Mouse (Mus musculus) neutrophil, adult 65 days (primary cell): ENCODE measurements around the gene Trex1. TPM values are rescaled to one million over a fixed set of nuclear protein-coding genes. Genes with fewer than 3 reads are reported as not detected.

ENCODE experiments used
- total RNA-seq: library from RNA; stranded (reverse); gene quantifications from 2 replicates; pipeline ENCODE4 v1.2.4, GENCODE M21; 2023

Trex1 gene
- 24.9 and 35.0 TPM in 2 replicates for total RNA-seq

DNA sequence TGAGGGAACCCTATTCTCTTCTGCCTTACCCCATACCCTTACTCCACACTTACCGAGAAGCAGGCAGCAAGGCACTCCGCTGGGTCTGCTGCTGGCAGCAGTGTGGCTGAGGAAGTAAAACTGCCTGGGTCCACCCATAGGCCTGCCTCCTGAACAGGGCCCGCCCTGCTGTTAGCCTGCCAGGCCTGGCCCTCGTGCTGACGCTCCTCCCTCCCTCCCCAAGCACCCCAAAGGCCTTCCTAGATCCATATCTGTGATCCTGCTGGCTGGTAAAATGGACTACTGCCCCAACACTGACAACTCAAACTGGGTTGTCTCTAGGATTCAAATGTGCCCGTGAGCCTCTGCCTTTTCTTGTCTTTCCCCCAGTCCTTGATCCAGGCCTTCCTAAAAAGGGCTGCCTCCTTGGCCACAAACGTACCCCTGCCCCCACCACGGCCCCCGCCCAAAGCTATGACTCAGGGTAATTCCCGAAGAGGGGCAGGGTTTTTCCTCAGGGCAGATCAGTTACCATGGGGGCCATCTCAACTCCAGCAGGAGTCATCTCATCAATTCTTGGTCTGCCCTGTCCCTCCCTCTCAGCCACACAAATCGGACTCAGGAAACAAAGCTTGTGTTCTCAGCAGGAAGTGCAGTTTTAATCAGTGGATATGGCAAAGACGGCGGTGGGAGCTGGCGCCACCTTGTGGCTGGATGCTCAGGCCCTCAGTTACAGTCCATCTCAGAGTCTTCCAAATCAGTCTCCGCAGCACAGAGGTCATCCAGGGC lies at the start of gene Trex1:
Gene Trex1 (minus strand): TSS at position 599 of the 768 bp plus-strand sequence.

GRCm38 (mm10) chr9:109095137-109095982 lies 35.8 kb upstream of the Trex1 start, which contains the start of gene Plxnb1:
Plxnb1 (plus strand) TSS chr9:109095389.

DNA sequence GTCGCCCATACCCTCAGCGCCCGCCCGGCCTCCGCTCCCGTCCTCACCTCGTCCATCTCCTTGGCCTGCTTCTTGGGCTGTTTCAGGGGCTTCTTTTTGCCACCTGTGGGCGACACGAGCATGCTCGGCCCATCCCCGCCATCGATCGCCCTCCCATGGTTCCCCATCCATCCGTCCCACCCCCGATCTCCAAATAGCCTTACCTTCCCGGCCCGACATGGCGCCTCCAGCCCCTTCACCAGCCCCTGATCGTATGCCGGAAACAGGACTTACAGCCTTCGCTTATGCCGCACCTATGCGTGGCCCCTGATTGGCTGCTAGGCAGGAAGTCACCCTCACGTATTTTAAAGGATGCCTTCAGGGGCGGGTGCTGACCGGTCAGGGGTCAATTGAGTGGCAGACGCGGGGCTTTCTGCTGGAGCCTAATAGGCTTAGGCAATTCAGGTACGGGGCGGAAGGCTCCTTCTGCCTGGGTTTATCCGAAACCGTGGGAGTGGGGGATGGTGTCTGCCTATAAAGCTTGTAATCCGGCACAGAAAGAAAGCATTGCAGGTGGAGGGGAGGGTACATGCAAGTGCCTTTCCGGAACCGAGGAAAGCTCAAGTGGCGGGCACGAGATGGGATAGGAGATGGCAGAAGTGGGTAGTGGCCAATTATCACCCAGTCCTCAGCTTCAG lies 22.7 kb upstream of the Trex1 start, which contains the start of the genes Ccdc51 and Tma7:
Gene Ccdc51 (plus strand): TSS at position 370 of the 677 bp plus-strand sequence.
Gene Tma7 (minus strand): TSS at position 464 of the 677 bp plus-strand sequence.

GRCm38 (mm10) chr9:109073661-109074573 lies 14.4 kb upstream of the Trex1 start, which contains the start of gene Atrip:
Atrip (minus strand) TSS chr9:109074124.

GRCm38 (mm10) chr9:109038086-109038895 lies 21.2 kb downstream of the Trex1 start, which contains the start of gene Shisa5:
Shisa5 (plus strand) TSS chr9:109038565.

Other genes with a start within 250 kb of the Trex1 start
- 78.0 and 149 TPM in 2 replicates for gene Celsr3, start 233.4 kb downstream of the Trex1 start, total RNA-seq
- gene Slc26a6, start 206.5 kb downstream of the Trex1 start, total RNA-seq = 8.0 and 8.1 TPM in 2 replicates
- not detected in 2 replicates for gene Tmem89, start 145.1 kb downstream of the Trex1 start, total RNA-seq
- gene Uqcrc1, start 123.1 kb downstream of the Trex1 start, total RNA-seq = 139 and 161 TPM in 2 replicates
- gene Col7a1, start 106.1 kb downstream of the Trex1 start, total RNA-seq = 4.3 and 4.7 TPM in 2 replicates
- gene Ucn2, start 73.7 kb downstream of the Trex1 start, total RNA-seq = not detected in 2 replicates
- gene Pfkfb4, start 68.0 kb downstream of the Trex1 start, total RNA-seq = 177 and 195 TPM in 2 replicates
- gene Shisa5, start 21.2 kb downstream of the Trex1 start, total RNA-seq = 139 and 214 TPM in 2 replicates
- 11.8 and 17.5 TPM in 2 replicates for gene Atrip, start 14.4 kb upstream of the Trex1 start, total RNA-seq
- gene Ccdc51, start 22.8 kb upstream of the Trex1 start, total RNA-seq = 2.9 and 3.1 TPM in 2 replicates
- gene Tma7, start 22.9 kb upstream of the Trex1 start, total RNA-seq = 194 and 223 TPM in 2 replicates
- gene Plxnb1, start 35.7 kb upstream of the Trex1 start, total RNA-seq = 0.73 TPM in 1 of 2 replicates, not detected in the other
- gene Fbxw21, start 102.3 kb upstream of the Trex1 start, total RNA-seq = not detected in 2 replicates
- not detected in 2 replicates for gene Fbxw13, start 136.2 kb upstream of the Trex1 start, total RNA-seq
- gene Fbxw20, start 175.0 kb upstream of the Trex1 start, total RNA-seq = not detected in 2 replicates
- gene Fbxw14, start 227.9 kb upstream of the Trex1 start, total RNA-seq = not detected in 2 replicates